Mouse (Mus musculus) heart, adult 11 months (tissue): ENCODE results near the gene Fam107a.
A peak's percentile ranks its signal among the peaks of the same experiment; 100 is the strongest.

Experiments
- DNase-seq: peaks from one replicate; pipeline ENCODE4 v3.0.0; 2022

Gene Fam107a

GRCm38 (mm10) chr14:8255076-8255729, 62.6 kb downstream of the Fam107a start:
- DNase-seq: peak; percentile 93

- peak; percentile 68 for DNase-seq
Observed at GRCm38 (mm10) chr14:8251330-8251885, 66.4 kb downstream of the Fam107a start.

GRCm38 (mm10) chr14:8250141-8250871, 67.5 kb downstream of the Fam107a start:
- DNase-seq: peak; percentile 77

GRCm38 (mm10) chr14:8249206-8249605, 68.6 kb downstream of the Fam107a start:
- no peak for DNase-seq

GRCm38 (mm10) chr14:8246878-8247277, 70.9 kb downstream of the Fam107a start:
- DNase-seq: peak; percentile 61
